ENCODE assay signal across 13 mouse cellular contexts in the genomic region with DNA sequence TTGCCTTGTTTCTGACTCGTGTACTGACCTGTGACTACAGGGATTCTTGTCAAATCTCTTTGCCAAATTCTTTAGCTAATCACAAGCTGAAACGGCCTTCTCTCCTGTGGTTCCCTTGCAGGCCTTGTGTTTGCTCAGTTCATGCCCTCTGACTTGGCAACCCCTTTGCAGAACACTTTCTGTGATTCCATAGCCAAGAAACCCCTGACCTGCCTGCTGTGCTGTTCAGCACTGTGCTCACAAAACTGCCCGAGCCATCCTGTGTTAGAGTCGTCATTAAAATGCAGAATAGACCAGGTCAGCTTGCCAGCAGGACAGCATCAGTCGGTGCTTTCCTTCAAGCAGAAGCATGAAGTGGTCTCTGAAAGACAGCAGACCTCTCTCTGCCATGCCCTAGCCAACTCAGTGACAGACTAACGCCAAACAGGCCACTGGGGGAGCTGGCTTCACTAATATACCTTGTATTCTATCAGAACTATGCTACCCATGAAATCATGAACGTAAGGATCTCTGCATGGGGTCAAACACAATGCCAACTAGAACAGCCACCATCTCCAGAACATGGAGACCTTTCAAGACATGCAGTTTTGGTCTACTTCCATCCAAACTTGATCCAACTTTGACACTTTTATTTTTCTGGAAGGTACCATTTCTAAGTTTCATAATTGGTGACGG.
DNase-seq lines count a peak whose midpoint lies in the region; ATAC-seq and TF ChIP-seq lines count a peak whose summit lies in the region.
"Had no signal": no experiment of that assay in that cellular context is flagged by ENCODE, and none has a peak within 500 bp of the region (broad histone marks: within the 10 kb centered on the region; RNA-seq: fewer than 3 reads in every experiment).

No protein-coding gene starts in this region.

- H3K27ac ChIP-seq in hindbrain, embryonic 10.5 days = no peak overlapping the region
- H3K27ac ChIP-seq in hindbrain, embryonic 12.5 days = no peak overlapping the region
- 0 out of 2 replicates have a peak overlapping the region, but pooled peaks have one; percentile 27 for H3K27ac ChIP-seq in heart, postnatal 0 days (ENCODE audit: low read depth)
- H3K27ac ChIP-seq: intestine, embryonic 15.5 days; limb, embryonic 13.5 days; midbrain, embryonic 12.5 days had no signal

- no peak overlapping the region for H3K9ac ChIP-seq in hindbrain, embryonic 12.5 days
- no peak overlapping the region for H3K9ac ChIP-seq in heart, postnatal 0 days (replicated peaks; ENCODE audit: low read depth, low read length)
- H3K9ac ChIP-seq: intestine, embryonic 15.5 days; limb, embryonic 13.5 days; midbrain, embryonic 12.5 days had no signal

- no peak for TF ChIP-seq EP300 in heart, postnatal 0 days (IDR thresholded peaks at IDR 0.05; ENCODE audit: low read depth)

- no peak overlapping the region for H3K4me3 ChIP-seq in hindbrain, embryonic 10.5 days
- H3K4me3 ChIP-seq in hindbrain, embryonic 12.5 days = no peak overlapping the region
- H3K4me3 ChIP-seq in heart, postnatal 0 days (ENCODE audit: low read depth, low read length) = no peak overlapping the region
- H3K4me3 ChIP-seq: erythroblast, embryonic 14.5 days; intestine, embryonic 15.5 days; limb, embryonic 13.5 days; midbrain, embryonic 12.5 days had no signal

- no peaks in the 10 kb centered on the region for H3K27me3 ChIP-seq in hindbrain, embryonic 10.5 days (ENCODE audit: insufficient read depth, poor library complexity, severe bottlenecking)
- H3K27me3 ChIP-seq in hindbrain, embryonic 12.5 days = no peaks in the 10 kb centered on the region
- H3K27me3 ChIP-seq in heart, postnatal 0 days (ENCODE audit: control insufficient read depth, insufficient read depth, low read length) = no peaks in the 10 kb centered on the region
- H3K27me3 ChIP-seq: intestine, embryonic 15.5 days; limb, embryonic 13.5 days; midbrain, embryonic 12.5 days had no signal

- no peak overlapping the region for H3K4me2 ChIP-seq in hindbrain, embryonic 12.5 days (replicated peaks)
- H3K4me2 ChIP-seq in heart, postnatal 0 days (ENCODE audit: low read depth, low read length) = no peak overlapping the region
- H3K4me2 ChIP-seq: intestine, embryonic 15.5 days; limb, embryonic 13.5 days; midbrain, embryonic 12.5 days had no signal

- no peaks in the 10 kb centered on the region for H3K36me3 ChIP-seq in hindbrain, embryonic 10.5 days
- no peaks in the 10 kb centered on the region for H3K36me3 ChIP-seq in hindbrain, embryonic 12.5 days
- H3K36me3 ChIP-seq in heart, postnatal 0 days (replicated peaks; ENCODE audit: control insufficient read depth, insufficient read depth, low read length) = no peaks in the 10 kb centered on the region
- H3K36me3 ChIP-seq: intestine, embryonic 15.5 days; limb, embryonic 13.5 days; midbrain, embryonic 12.5 days had no signal

- DNase-seq in hindbrain, embryonic 10.5 days (ENCODE audit: low spot score) = peak; percentile 41
- DNase-seq in urinary bladder, postnatal 36 days (ENCODE audit: low spot score in 2 of 2) = peak; percentile 1 to 9
- no peak for DNase-seq in urinary bladder, postnatal 25 days (ENCODE audit: low spot score)
- peak; percentile 22 for DNase-seq in heart, postnatal 0 days (ENCODE audit: low spot score)
- DNase-seq in skeletal muscle tissue, adult 2 months (ENCODE audit: low read depth, low spot score) = peak; percentile 23
- no peak for DNase-seq in right cerebral cortex, postnatal 4 days
- DNase-seq: thymus, postnatal 4 days had no signal

- no peaks in the 10 kb centered on the region for H3K9me3 ChIP-seq in hindbrain, embryonic 10.5 days
- H3K9me3 ChIP-seq in hindbrain, embryonic 12.5 days (replicated peaks) = no peaks in the 10 kb centered on the region
- no peaks in the 10 kb centered on the region for H3K9me3 ChIP-seq in heart, postnatal 0 days (replicated peaks; ENCODE audit: control insufficient read depth, low read length)
- H3K9me3 ChIP-seq: intestine, embryonic 15.5 days; limb, embryonic 13.5 days; midbrain, embryonic 12.5 days had no signal

- no peak for ATAC-seq in hindbrain, embryonic 12.5 days (ENCODE audit: low FRiP score)
- peak; percentile 11 for ATAC-seq in heart, postnatal 0 days (ENCODE audit: insufficient read depth, low read depth)
- no peak for ATAC-seq in CD4-positive, CD25-positive, alpha-beta regulatory T cell, adult 4 months
- ATAC-seq: intestine, embryonic 15.5 days had no signal

- peaks cover 21% of the 10 kb centered on the region for H3K4me1 ChIP-seq in hindbrain, embryonic 10.5 days (replicated peaks)
- H3K4me1 ChIP-seq in hindbrain, embryonic 12.5 days = peaks cover 5% of the 10 kb centered on the region; the same call in 1 of the 2 replicates
- H3K4me1 ChIP-seq in heart, postnatal 0 days (ENCODE audit: control insufficient read depth, insufficient read depth) = no peaks in the 10 kb centered on the region
- H3K4me1 ChIP-seq: intestine, embryonic 15.5 days; limb, embryonic 13.5 days had no signal

- 35% methylated on average over 8 of the region's 8 CpGs for WGBS in hindbrain, embryonic 10.5 days
- 44% methylated on average over 8 of the region's 8 CpGs for WGBS in hindbrain, embryonic 12.5 days
- WGBS in heart, postnatal 0 days = 39% methylated on average over 8 of the region's 8 CpGs

- TF ChIP-seq CTCF in heart, postnatal 0 days (IDR thresholded peaks at IDR 0.05; ENCODE audit: low read depth) = no peak

Comparison
In these comparisons a context has a peak if more than half of its experiments do, and no peak if none do; other contexts are left out.
1. DNase-seq: peak in hindbrain, embryonic 10.5 days (single experiment), urinary bladder, postnatal 36 days (2 of 2), heart, postnatal 0 days (single experiment) and skeletal muscle tissue, adult 2 months (single experiment); none in urinary bladder, postnatal 25 days (single experiment) and right cerebral cortex, postnatal 4 days (single experiment).